Mouse (Mus musculus) urinary bladder, adult 18-20 months (tissue): ENCODE data around the gene Vps13d.
A peak's percentile ranks its signal among the peaks of the same experiment; 100 is the strongest.

Experiments used
- DNase-seq, 2 experiments: peaks; one replicate each; pipeline ENCODE4 v3.0.0; 2022; ENCODE audit warnings: low spot score in 2 of 2, mixed read lengths in 2 of 2

The Vps13d gene

DNA sequence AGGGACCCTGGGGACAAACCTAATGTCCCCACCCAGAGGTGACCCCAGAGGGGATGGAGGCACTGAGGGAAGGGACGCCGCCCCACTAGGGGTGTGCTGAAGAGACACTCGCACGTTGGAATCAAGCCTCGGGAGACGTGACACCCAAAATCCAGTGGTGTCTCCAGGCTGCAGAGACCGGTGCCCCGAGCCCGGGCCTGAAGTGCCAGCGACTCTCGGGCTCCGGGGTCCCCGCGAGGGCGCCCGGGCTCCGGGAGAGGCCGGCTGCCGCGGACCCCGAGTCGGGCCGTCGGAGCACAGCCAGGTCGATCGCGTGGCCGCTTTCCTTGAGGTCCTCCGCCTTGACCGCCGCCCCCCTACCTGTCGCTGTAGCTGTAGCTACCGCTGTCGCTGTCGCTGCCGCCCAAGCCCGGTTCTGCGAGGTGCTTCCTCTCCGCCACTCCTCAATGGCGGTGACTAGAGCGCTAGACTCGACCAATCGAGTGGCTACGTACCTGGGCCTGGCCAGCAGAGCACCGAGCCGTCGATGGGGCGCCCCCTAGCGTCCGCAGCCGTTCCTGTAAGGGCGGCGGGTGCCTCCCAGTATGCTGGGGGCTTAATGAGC is at the start of gene Vps13d:
TSS of gene Vps13d (minus strand) at position 447 of the 604 bp plus-strand sequence.
- DNase-seq, result peak; percentile 73 to 80

- DNase-seq, result no peak
Observed at GRCm38 (mm10) chr4:145242719-145243350, 48.0 kb upstream of the Vps13d start.

DNA sequence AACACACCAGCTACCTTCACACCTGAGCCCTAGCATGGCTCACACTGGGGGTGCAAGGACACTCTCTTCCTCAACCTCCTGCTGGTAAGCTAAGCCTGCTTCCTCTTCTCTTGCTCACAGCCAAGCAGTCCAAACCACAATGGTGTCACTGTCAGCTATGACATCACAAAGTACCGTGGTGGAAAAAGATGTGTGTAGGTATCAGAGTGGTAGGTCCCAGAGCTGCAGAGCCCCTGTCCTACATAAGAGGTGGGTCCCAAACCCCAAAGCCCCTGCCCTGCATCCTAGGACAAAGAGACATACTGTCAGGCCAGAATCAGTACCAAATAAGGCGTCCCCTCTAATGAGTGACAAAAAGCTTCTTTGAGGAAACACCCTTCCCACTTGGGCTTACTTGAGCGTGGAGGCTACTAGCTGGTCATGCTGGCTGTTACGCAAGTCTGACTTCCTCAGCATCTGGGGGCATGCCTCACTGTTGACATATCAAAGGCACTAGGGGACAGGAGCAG is 46.0 kb upstream of the Vps13d start:
- DNase-seq, result no peak

- DNase-seq, result peak in 1 of 2 experiments; percentile 50
Observed at GRCm38 (mm10) chr4:145239049-145239830, 44.4 kb upstream of the Vps13d start.

GRCm38 (mm10) chr4:145236027-145236426 is 41.2 kb upstream of the Vps13d start:
- DNase-seq, result no peak

GRCm38 (mm10) chr4:145233487-145234228 is 38.9 kb upstream of the Vps13d start:
- peak in 1 of 2 experiments; percentile 43 for DNase-seq

DNA sequence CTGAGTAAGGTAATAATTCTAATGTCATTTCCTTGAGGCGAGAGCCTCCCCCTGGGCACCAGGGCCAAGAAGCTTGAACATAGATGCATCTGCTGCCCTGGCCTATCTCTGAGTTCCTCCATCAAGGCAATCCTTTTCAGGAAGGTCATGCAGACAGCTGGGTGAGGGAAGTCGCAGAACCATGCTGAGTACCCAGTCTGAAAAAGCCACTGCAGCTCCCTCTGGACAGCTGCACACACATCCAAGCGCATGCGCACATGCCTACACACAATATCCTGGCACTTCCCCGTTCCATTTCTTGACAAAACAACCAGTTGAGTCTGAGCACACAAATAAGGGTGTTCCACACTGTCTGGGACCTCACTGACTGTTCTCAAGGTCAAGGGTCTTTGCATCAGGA is 36.9 kb upstream of the Vps13d start:
- DNase-seq, result no peak

DNA sequence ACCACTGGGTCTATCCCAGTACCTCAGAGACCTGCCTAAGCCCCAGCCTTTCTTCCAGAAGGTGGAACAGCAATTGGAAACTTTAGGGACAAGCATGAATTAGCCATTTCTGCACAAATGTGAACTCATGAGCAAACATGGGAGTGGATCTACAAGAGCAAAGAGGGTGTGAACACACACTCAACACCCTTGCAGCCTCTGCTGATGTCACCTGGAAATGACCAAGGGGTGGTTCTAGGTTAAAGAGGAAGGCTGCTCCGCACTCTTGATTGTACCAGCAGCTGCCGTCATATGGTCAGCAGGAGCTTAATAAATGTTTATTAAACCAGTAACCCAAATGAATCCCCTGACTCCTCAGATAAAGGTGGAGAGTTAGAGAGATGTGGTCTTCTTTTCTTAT is 35.8 kb upstream of the Vps13d start:
- no peak for DNase-seq

- DNase-seq, result no peak
Observed at GRCm38 (mm10) chr4:145229524-145230163, 34.8 kb upstream of the Vps13d start.

- DNase-seq, result no peak
Observed at GRCm38 (mm10) chr4:145229051-145229450, 34.2 kb upstream of the Vps13d start.

- DNase-seq, result no peak
Observed at GRCm38 (mm10) chr4:145224613-145225012, 29.8 kb upstream of the Vps13d start.

DNA sequence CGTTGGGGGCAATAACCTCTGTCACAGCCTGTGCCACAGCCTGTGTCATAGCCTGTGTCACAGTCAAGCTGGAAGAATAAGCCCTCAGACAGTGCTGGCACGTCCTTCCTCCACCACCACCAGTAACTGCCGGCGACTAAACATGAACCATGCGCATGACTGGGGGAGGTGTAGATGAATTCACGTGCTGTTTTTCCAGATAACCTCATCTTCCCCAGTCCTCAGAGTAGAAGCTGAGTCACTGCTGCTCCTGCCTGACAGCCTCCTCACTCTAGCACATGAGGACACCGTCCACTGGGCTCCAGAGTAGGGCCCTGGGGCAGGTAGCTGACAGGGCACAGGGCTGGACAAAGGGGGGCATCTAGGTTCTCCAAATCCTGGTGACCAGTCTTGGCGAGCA is 27.3 kb upstream of the Vps13d start:
- DNase-seq, result no peak

GRCm38 (mm10) chr4:145221379-145221778 is 26.6 kb upstream of the Vps13d start:
- DNase-seq, result no peak

DNA sequence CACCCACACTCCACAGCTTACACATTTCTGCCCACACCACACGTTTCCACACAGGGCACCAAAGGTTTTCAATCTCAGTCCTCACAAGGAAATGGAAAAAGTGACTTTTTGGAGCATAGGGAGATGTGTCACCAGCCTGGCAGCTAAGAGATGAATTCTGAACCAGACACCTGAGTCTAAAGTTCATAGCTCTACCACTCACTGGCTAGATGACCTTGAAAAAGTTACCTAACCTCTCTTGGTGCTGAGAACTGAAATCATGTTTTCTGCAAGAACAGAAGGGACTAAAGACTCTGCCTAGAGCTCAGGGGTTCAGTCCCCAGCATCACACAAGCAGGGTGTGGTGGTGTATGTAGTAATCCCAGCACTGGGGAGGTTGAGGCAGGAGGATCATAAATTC is 25.2 kb upstream of the Vps13d start:
- DNase-seq, result no peak

- DNase-seq, result peak in 1 of 2 experiments; percentile 29
Observed at GRCm38 (mm10) chr4:145219240-145219985, 24.6 kb upstream of the Vps13d start.

DNA sequence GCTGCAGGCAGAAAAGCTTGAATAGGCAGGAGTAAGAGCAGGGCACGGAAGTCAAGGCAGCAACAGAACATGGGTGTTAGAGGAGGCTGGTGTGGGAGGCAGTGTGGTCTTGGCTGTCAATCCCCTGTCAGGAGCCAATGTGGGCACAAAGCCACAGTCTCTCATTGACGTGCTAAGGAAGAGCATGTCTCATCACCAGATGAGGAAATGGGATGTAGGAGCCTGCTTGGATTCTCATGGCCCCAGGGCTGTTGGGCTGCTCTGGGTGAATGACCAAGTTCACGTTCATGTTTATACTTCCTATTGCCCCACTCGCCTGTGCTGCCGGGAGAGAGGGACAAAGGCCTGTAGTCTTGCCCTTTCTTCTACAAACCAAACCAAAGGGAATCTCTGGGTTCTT is 23.0 kb upstream of the Vps13d start:
- no peak for DNase-seq

GRCm38 (mm10) chr4:145217046-145217445 is 22.2 kb upstream of the Vps13d start:
- DNase-seq, result no peak

DNA sequence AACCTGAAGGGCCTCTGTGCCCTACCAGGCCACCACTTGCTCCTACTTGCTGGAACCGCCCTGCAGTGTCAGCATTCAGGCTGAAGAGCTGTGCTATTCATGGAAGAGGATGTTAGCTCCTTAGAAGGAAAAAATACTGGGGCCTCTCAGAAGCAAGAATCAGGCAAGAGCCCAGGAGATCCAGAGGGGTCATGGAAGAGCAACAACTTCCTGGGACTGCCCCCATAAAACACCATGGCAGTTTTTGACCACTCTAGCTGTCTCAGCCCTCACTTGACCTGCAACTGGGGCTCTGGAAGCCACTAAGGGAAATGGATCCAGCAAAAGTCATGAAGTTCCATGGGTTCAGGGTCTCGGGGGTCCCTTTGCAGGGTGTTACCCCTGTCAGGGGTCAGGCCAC is 20.6 kb upstream of the Vps13d start:
- no peak for DNase-seq

DNA sequence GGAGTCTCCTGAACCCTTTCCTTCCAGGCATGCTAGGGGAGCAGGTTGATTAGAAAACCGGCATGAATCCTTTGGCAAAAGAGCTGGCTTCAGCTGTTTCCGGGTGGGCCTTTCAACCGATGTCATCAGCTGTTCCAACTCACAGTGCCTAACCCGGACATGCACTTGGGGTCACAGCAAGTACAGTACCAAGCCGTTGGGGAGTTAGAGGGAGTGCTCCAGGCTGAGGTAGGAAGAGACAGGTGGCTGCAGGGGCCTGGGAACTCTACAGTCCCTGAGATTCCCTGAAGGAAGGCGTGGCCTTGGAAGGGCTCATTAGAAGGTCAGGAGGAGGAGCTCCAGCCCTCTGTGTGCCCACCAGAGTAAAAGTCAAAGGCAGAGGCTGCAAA is 20.0 kb upstream of the Vps13d start:
- DNase-seq, result no peak

DNA sequence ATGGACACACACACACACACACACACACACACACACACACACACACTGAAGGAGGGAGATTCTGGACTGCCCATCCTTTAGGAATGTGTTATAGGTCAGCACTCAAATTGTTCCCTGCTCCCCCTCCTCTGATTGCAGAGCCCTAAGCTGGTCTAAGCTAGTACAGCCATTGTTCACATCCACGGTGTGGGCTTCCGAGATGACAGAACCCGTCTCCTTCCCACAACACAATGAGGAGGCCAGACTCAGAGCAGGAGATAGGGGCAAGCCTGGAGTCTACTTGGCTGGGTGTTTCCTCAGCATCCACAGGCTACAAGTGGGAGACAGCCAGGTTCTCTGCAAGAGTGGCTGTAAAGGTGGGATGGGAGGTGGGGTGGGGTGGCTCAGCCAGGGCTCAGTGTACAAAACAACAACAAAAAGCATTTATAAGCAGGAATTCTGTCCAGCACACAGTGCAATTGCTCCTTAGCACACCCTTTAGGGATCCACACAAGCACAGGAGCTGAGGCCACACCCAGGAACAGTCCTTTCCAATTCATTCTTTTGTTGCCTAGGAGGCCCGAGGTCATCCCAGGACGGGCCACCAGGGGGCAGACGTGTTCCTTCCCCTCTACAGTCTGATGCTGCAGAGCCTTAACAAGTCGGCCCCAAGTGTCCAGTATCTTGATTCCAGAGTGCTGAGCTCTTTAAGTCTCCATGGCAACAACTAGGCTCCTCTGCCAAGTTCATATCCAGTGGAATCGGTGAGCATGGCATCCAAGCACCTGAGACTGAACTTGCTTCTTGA is 19.4 kb upstream of the Vps13d start:
- DNase-seq, result peak; percentile 87 to 91
